Mouse (Mus musculus): Measurements from ENCODE around the gene Spon1.

Gene Spon1

DNA sequence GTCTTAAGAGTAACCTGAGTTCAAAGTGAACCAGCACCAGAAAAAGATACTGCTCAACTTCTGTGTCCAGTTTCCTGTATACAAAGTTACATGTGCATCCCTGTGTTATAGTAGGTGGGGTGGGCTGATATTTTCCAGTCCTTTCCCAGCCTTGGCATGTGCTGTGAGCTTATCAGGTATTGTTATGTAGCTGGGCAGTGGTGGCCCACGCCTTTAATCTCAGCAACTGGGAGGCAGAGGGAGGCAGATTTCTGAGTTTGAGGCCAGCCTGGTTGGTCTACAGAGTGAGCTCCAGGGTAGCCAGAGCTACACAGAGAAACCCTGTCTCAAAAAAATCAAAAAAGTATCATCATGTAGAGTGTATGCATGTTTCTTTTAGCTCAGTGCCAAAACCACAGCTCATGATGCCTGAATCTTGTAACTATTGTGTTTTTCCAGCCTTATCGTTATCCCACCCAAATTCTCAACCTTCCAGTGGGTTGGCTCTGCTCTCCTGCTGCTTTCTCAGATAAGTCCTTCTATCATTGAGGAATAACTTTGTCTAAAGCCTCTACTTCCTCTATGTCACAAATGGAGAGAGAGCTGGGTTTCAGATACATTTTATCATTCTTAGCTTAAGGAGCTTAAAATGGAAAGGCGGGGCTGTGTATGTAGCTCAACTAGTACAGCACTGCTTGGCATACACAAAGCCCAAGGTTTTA, 137.5 kb downstream of the Spon1 start:
- DNase-seq (ENCODE audit: low read depth, low spot score), result no peak

GRCm38 (mm10) chr7:113903939-113904338, 138.1 kb downstream of the Spon1 start:
- no peak for DNase-seq (ENCODE audit: low read depth, low spot score)

GRCm38 (mm10) chr7:113904348-113904895, 138.6 kb downstream of the Spon1 start:
- DNase-seq (ENCODE audit: low read depth, low spot score), result no peak

GRCm38 (mm10) chr7:113909161-113909825, 143.5 kb downstream of the Spon1 start:
- DNase-seq (ENCODE audit: low read depth, low spot score), result no peak

- DNase-seq (ENCODE audit: low read depth, low spot score), result no peak
Observed at GRCm38 (mm10) chr7:113910856-113911255, 145.1 kb downstream of the Spon1 start.

DNA sequence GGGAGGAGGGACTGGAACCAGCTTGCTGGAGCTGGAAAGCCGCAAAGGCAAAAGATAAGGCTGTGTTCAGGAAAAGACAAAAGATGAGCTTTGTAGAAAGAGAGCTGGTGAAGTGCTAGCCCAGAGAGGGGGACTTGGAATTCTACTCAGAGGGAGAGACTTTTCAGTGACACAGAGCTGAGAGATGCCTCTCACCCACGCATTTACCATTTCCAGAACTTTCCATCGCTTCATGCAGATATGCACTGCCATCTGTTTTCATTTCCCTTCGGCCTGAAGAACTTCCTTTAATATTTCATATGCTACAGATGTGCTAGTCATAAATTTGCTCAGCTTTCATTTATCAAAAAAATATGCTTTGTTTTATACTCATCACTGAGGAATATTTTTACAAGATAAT, 150.1 kb downstream of the Spon1 start:
- no peak for DNase-seq (ENCODE audit: low read depth, low spot score)

- no peak for DNase-seq (ENCODE audit: low read depth, low spot score)
Observed at GRCm38 (mm10) chr7:113918916-113919315, 153.1 kb downstream of the Spon1 start.

- no peak for DNase-seq (ENCODE audit: low read depth, low spot score)
Observed at GRCm38 (mm10) chr7:113919505-113919904, 153.7 kb downstream of the Spon1 start.

DNA sequence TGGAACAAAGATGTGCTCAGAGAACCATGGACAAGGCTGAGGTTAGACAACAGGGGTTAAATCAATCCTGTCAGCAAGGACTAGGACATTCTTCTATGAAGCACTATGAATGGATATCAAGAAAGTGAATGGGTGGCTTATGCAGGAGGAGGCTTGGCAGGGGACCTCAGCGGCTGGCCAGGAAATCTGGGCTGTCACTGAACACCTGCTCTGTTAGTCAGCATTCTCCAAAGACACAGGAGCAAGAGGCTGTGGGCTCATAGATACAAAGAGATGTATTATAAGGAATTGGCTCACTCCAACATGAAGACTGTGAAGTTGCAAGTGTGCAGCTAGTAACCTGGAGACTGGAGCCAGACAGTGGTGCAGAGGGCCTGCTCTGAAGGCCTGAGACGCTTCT, 154.3 kb downstream of the Spon1 start:
- DNase-seq (ENCODE audit: low read depth, low spot score), result no peak

DNA sequence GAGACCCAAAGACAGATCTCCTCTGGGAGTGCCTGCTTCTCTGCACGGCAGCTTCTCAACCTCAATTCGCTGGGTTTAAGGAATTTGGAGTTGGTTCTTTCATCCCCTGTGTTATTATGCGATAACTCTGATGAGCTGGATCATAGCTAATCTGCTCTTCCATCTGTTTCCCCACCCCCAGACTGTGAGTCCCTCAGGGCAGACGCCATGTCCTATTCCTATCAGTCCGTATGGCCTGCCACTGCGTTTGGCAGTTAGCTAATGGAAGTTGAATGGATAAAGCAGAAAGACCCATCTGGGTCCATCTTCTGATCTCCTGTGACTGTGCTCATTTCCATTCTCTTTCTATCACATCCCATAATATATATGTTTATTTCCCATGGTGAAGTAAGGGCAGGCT, 158.8 kb downstream of the Spon1 start:
- no peak for DNase-seq (ENCODE audit: low read depth, low spot score)

DNA sequence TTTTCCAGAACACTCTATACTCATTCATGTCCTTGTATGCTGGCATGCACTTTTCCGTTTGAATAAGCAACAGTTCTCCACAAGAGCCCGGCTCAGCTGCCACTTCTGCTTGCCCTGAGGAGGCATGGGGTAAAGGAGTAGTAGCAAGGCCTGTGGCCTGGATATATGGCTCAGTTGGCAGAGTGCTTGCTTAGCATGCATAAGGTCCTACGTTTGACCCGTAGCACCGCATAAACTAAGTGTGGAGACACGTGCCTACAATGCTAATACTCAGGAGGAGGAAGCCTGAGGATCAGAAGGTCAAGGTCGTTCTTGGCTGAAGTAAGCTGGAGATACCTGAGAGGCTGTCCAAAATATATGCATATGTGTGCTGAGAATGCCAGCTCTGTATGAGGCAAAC, 185.1 kb downstream of the Spon1 start:
- no peak for DNase-seq (ENCODE audit: low read depth, low spot score)

- no peak for DNase-seq (ENCODE audit: low read depth, low spot score)
Observed at GRCm38 (mm10) chr7:113955431-113955830, 189.6 kb downstream of the Spon1 start.

GRCm38 (mm10) chr7:113960841-113961499, 195.2 kb downstream of the Spon1 start:
- no peak for DNase-seq (ENCODE audit: low read depth, low spot score)

GRCm38 (mm10) chr7:113961500-113961895, 195.7 kb downstream of the Spon1 start:
- DNase-seq (ENCODE audit: low read depth, low spot score), result no peak

GRCm38 (mm10) chr7:113962078-113962477, 196.3 kb downstream of the Spon1 start:
- no peak for DNase-seq (ENCODE audit: low read depth, low spot score)

GRCm38 (mm10) chr7:113963766-113964165, 198.0 kb downstream of the Spon1 start:
- DNase-seq (ENCODE audit: low read depth, low spot score), result no peak

DNA sequence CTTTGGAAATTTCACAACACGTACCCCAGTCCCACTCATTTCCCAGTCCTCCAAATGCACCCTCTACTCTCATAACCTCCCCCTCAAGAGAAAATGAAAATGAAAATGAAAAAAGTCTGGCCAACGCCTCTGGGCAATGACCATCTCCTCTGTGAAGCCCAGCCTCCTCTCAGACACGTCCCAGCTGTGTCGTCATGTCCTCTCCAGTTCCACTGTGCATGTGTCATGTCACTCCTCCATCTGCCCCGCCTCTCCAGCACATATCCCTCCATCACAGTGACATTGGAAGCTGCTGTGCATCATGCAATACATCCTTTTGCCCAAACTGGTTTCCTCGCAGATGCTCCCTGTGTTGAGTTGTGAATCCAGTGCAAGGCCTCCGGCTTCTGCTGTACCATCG, 199.8 kb downstream of the Spon1 start:
- no peak for DNase-seq (ENCODE audit: low read depth, low spot score)

DNA sequence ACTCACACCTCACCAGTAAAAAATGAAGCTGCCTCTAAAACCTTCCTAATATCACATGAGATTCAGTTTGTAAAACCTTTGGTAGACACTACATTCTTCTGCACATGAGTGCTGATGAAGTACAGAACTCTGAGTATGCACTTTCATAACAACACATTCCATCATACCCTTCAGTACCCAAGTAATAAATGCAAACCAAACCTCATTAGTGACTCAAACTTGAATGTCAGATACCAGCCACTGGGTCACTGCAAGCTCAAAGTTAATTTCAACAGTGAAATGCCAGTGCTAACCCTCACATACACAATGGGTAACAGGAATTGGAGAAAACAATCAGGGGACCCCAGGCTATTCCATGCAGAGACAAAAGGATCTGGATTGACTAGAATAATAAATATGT, 203.4 kb downstream of the Spon1 start:
- DNase-seq (ENCODE audit: low read depth, low spot score), result no peak

DNA sequence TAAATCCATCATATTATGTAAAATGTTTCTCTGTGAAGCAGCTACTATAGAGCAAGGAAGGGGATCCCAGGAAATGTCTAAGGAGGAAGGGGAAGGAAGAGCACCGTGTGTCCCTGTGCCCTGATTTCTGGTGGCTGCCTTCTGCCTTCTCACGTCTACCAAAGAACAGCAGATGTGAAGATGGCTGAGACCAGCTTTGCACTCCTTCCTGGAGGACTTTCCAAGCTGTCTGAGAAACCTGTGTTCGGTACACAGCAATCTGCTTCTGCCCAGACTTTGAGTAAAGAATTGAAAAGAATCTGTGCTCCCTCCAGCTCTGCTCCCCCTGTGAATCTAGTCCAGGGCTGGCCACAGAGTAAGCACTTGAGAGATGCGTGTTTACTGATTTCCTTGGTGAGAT, 206.7 kb downstream of the Spon1 start:
- DNase-seq (ENCODE audit: low read depth, low spot score), result no peak

- no peak for DNase-seq (ENCODE audit: low read depth, low spot score)
Observed at GRCm38 (mm10) chr7:113986406-113987134, 220.8 kb downstream of the Spon1 start.

DNA sequence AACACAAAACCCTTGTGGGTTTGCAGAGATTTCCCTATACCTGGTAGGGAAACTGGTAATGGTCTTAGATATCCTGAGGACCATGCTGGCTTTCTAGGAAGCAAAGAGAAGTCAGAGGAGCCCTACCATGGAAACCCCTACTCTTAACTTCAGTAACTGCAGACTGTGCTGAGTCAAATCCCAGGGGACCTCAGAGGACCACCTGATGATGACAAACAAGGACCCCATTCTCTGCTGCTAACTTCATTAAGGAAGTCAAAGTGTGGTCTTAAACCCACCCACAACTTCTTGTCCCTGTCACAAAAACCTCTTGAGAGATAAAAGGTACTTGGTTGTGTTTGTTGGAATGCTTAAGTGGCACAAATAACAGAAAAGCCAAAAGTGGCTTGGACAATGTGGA, 222.4 kb downstream of the Spon1 start:
- no peak for DNase-seq (ENCODE audit: low read depth, low spot score)

Measured in c-Kit-negative CD71-positive TER-119-positive erythroid progenitor cells, embryonic 14.5 days (primary cell).